Mouse (Mus musculus) kidney, adult 2 months (tissue): ENCODE measurements at regions not wholly inside any gene's neighbourhood (a gene's known extent, or its start where the extent isn't known, plus 50 kb on each side); places are given as distances from the start of the nearest gene placed in this dataset.

Experiments
- CTCF ChIP-seq: fragments of 200-500 bp; conservative IDR thresholded peaks from 2 replicates; pipeline ENCODE4 v1.5.1; 2011; ENCODE audit warnings: low read depth, mild to moderate bottlenecking, control low read depth, low read length, moderate library complexity, mixed read lengths; ENCODE audit not compliant: insufficient read depth, insufficient read length
- POLR2A ChIP-seq: fragments of 200-500 bp; IDR thresholded peaks from one replicate; pipeline ENCODE4 v1.6.1; 2011; ENCODE audit warnings: low read depth, low read length, control low read depth

DNA sequence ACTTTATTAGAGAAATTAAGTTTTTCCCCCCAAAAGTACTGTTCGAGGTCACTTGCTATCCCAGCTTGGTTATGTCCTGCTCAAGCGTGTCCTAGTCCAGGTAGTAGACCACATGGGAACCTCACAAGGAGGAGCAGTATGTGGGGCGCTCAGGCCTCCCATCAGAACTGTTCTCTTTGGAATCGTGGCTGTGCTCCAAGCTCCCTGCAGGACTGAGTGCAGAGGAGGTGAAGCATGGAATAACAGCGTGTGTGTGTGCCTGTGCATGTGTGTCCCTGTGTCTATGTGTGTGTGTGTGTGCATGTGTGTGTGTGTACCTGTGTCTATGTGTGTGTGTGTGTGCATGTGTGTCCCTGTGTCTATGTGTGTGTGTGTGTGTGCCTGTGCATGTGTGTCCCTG is 137.6 kb upstream of the Dnajc24 start:
- TF ChIP-seq POLR2A: no peak
- no peak for TF ChIP-seq CTCF
